ENCODE assay signal across 24 mouse cellular contexts in the genomic region with DNA sequence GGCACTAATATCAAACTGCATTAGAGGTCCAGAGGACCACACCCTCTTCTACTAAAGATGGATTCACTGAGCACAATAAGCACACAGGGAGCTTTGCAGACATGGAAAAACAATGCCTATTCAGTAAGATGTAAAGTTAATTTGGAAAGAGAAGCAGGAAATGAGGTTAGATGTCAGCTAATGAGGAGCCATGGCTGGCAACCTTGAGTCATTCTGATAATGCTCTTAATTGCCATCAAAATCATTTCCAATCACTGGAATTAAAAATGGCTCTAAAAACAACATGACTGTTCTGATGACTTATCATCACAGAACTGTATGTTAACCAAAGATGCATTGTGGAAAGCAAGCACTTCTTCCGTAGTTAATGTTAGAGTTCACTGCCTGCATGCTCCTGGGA.
"Had no signal": no experiment of that assay in that cellular context is flagged by ENCODE, and none has a peak within 500 bp of the region (broad histone marks: within the 10 kb centered on the region; RNA-seq: fewer than 3 reads in every experiment).

No protein-coding gene starts in this region.

- DNase-seq: gastrocnemius, postnatal 14 days; gastrocnemius, postnatal 36 days; heart, adult 18-20 months; heart, postnatal 14 days; heart, postnatal 36 days; kidney, adult 18-20 months; kidney, adult 8-10 months; kidney, postnatal 10 days; kidney, postnatal 25 days; kidney, postnatal 4 days; layer of hippocampus, postnatal 36 days; left cerebral cortex, postnatal 4 days had no signal

- H3K4me1 ChIP-seq: heart, embryonic 13.5 days; heart, embryonic 15.5 days; intestine, embryonic 15.5 days; limb, embryonic 13.5 days; limb, embryonic 15.5 days; liver, embryonic 12.5 days had no signal

- H3K27ac ChIP-seq: heart, embryonic 13.5 days; heart, embryonic 15.5 days; hindbrain, embryonic 14.5 days; intestine, embryonic 15.5 days; layer of hippocampus, adult 2 months; limb, embryonic 13.5 days; limb, embryonic 15.5 days; liver, embryonic 12.5 days had no signal

- H3K36me3 ChIP-seq: heart, embryonic 13.5 days; heart, embryonic 15.5 days; intestine, embryonic 15.5 days; limb, embryonic 13.5 days; limb, embryonic 15.5 days; liver, embryonic 12.5 days had no signal

- H3K9ac ChIP-seq: heart, embryonic 13.5 days; heart, embryonic 15.5 days; hindbrain, embryonic 14.5 days; intestine, embryonic 15.5 days; limb, embryonic 13.5 days; limb, embryonic 15.5 days; liver, embryonic 12.5 days had no signal

- ATAC-seq: hindbrain, embryonic 16.5 days; inflammation-experienced regulatory T-cells, adult 6 months; intestine, embryonic 15.5 days; intestine, postnatal 0 days; liver, embryonic 12.5 days had no signal

- H3K9me3 ChIP-seq: heart, embryonic 13.5 days; heart, embryonic 15.5 days; intestine, embryonic 15.5 days; limb, embryonic 13.5 days; limb, embryonic 15.5 days; liver, embryonic 12.5 days had no signal

- H3K4me2 ChIP-seq: heart, embryonic 11.5 days; heart, embryonic 13.5 days; heart, embryonic 15.5 days; hindbrain, embryonic 14.5 days; intestine, embryonic 15.5 days; limb, embryonic 13.5 days; limb, embryonic 15.5 days; liver, embryonic 12.5 days had no signal

- H3K27me3 ChIP-seq: heart, embryonic 13.5 days; heart, embryonic 15.5 days; intestine, embryonic 15.5 days; limb, embryonic 13.5 days; limb, embryonic 15.5 days; liver, embryonic 12.5 days had no signal

- H3K4me3 ChIP-seq: heart, embryonic 13.5 days; heart, embryonic 15.5 days; intestine, embryonic 15.5 days; layer of hippocampus, adult 2 months; limb, embryonic 13.5 days; limb, embryonic 15.5 days; liver, embryonic 12.5 days had no signal
